Mouse (Mus musculus) gastrocnemius, postnatal 4 days (tissue): ENCODE data around the gene Gadl1. TPM values are rescaled to one million over a fixed set of nuclear protein-coding genes. Genes with fewer than 3 reads are reported as not detected.
"Not testable (repeated sequence)": the region's sequence is repeated elsewhere in the genome, so short reads cannot be mapped to it uniquely, and the experiment has no call there.

Experiments used
- DNase-seq, 2 experiments: peaks; one replicate each; pipeline ENCODE4 v3.0.0; 2021 to 2022; ENCODE audit warnings: low spot score in 2 of 2, mixed read lengths in 2 of 2
- total RNA-seq, 2 experiments: library from RNA; stranded (reverse); gene quantifications; 2 replicates each; pipeline ENCODE4 v1.2.3; 2021

The Gadl1 gene
- total RNA-seq, 2 experiments from 2014 or later, result 18.4 to 22.9 TPM

- DNase-seq, result no peak
These were observed 107.8 kb downstream of the Gadl1 start for GRCm38 (mm10) chr9:116017091-116017490.

DNA sequence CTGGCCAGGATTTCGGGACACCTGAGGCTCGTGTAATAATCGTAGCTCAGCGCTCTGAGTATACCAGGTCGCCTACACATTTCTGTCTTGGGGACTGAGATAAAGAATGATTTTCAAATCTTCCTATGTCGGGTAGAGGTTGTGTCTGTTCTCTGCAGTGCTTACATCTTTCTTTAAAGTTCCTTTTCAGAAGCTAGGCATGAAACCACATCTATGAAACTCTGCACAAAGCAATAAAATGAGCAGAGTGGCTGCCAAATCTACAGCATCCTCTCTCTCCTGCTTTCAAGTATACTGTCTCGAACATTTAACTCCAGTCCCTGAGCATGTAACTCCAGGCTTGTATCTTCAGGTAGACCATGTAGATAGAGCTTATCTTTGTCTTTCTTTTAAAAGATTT is 109.3 kb downstream of the Gadl1 start:
- no peak for DNase-seq

DNA sequence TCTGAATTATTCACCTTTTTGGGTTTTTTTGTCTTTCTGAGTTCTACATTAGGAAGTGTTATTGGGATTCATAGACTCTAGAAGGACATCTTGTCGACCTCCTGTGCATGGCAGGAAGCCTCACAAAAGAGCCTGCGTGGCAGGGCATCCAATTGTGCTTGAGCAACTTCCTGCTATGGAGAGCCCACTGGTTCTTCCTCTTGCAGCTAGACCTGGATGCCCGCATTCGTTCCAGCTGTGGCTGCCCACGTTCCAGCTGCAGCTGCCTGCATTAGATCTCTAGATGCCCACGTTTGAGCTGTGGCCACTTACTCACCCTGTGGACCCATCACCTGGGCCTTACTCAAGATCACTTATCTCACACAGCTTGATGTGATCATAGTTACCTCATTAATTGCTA is 116.1 kb downstream of the Gadl1 start:
- DNase-seq, result no peak

DNA sequence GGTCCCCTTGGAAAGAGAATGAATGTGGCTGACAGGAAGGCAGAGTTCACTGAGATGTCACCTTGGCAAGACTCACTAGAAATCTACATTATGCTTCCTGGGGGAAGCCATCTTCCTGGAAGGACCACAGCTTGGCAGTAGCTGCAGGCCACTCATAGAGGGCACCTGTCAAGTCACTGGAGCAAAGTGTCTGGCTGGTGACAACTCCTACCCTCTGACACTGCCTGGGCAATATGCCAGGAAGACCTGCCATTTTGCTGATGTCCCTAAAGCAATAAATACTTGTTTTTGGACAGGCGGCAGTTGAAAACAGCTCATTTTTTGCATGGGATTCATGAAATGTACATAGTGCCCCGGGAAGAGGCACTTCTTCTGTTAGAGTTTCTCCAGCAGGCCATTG is 119.8 kb downstream of the Gadl1 start:
- DNase-seq, result no peak

DNA sequence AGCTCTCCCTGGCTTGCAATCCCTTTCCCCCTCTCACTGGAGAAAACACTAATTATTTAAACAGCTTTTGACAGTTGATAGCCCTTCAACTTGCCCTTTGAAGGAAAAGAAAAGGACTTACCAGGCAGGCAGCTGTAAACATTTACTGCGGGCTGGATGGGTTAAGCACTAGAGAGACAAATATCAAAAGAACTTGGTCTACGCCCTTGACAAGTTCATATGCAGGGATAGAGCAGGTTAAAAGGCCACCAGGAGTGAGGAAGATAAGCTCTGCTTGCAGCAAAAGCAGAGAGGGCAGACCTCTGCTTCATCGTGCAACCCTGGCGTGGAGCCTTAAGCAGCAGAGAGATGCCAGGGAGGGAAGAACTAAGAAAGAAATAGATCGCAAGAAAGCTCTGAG is 123.5 kb downstream of the Gadl1 start:
- no peak for DNase-seq

DNA sequence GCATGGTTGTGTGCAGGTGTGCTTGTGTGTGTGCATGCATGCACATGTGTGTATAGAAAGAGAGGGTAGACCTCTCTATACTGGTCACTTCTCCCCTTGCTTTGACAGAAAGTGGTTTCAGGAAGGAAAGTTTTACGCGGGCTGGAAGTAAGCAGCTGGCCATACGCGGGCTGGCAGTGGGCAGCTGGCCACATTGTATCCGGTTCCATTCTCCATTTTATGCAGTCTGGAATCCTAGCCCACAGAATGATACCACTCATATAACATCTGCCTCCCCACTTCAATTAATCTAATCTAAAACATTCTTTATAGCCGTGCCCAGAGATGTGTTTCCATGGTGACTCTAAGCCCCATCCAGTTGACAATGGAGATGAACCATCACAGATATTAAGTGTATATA is 129.0 kb downstream of the Gadl1 start:
- no peak for DNase-seq

GRCm38 (mm10) chr9:116039981-116040380 is 130.7 kb downstream of the Gadl1 start:
- DNase-seq, result no peak

DNA sequence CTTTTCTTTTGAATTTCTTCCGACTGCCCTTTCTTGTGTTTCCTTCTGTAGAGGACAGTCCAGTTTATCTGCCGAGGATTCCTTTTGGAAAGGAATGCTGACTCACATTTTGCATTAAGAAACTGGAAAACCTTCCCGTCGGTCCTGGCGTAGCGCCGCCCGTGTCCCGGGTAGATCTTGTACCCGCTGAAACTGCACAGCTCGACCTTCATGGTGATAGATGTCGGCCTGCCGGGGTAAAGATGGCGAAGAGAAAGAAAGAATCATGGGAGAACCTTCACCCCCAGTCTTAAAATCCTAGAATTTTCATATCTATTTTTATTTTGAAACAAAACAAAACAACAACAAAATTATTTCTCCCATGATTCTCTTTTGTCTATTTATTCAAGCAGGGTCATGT is 131.6 kb downstream of the Gadl1 start:
- not testable (repeated sequence) for DNase-seq

- no peak for DNase-seq
These were observed 132.1 kb downstream of the Gadl1 start for GRCm38 (mm10) chr9:116041369-116041768.

DNA sequence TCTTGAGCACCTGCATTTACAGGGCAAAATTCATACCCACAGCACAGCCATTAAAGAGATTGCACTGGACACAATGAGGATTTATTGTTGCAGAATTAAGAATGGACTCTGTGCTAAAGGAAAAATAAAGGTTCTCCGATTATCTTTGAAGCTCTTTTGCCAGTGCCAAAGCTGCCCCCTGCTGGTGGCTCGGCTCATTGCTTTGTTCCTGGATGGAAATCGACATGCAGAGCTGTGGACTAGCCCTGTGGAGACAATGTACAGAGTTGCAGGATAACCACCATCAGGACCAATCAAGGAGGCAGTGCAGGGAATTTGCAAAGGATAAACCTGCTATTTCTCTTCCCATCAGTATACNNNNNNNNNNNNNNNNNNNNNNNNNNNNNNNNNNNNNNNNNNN is 132.5 kb downstream of the Gadl1 start:
- peak; percentile 80 to 82 for DNase-seq

DNA sequence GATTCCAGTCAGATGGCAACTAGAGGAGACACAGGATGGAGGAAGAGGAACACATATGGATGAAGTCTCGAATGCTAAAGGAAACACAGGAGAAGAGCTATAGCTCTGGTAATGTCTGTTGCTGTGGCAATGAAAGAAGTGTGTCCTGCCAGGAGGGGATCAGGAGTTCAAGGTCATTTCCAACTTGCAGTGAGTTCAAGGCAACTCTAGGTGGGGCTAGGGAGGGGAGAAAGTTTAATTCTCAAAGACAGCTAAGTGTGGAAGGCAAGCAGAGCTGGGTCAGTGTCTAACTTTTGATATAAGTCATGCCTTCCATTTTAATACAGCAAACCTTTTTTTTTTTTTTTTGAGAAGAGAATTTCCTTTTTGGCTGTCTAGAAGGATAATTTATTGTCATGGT is 140.7 kb downstream of the Gadl1 start:
- DNase-seq, result no peak

DNA sequence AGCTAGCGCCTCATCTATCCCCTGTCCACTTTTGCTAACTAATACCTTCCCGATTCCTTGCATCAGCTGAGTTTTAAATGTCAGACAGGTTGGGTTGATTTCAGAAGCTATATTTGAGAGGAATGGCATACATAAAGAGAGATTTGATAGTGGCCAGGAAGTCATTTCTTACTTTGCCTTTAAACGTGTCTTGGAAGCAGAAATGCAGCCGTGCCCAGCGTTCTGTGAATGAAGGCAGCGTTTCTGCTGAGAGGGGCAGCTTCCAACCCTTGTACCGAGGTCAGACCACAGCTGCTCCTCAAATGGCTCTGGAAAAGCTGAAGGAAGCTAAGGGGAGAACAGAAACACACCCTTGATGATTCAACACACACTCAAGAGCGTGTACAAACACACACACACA is 144.7 kb downstream of the Gadl1 start:
- no peak for DNase-seq

DNA sequence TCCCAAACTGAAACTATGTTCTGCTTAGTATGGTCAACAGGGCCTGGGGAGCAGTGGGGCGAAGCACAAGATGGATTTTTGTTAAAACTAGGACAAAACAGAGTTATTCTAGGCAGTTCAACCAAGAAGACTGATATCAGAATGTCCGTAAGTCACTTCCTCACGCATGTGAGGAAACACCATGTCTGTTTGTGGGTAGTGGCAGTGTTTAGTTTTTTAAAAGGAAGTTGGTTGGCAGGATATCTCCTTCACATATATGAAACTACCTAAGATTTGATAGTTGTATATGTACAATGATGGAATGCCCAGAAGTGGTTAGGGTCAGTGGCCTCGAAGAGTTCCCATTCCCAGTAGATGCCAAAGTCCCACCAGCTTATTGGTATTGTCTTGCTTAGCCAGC is 149.2 kb downstream of the Gadl1 start:
- no peak for DNase-seq

DNA sequence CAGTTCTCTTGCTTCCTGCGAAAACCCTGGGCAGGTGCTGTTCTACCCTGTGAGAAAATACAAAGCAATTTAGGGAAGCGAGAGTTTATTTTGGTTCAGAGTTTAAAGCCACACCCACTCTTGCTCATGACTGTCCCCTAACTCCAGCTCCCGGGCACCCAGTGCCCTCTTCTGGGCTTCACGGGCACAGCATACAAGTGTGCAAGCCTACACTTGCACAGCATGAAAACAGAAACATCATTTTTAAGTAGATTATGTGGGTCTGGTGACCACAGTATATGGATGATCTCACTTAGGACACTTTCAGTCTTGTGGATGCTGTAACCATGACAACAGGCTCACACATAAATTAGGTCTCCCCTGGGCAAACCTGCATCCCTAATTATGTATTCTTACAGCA is 149.9 kb downstream of the Gadl1 start:
- no peak for DNase-seq

DNA sequence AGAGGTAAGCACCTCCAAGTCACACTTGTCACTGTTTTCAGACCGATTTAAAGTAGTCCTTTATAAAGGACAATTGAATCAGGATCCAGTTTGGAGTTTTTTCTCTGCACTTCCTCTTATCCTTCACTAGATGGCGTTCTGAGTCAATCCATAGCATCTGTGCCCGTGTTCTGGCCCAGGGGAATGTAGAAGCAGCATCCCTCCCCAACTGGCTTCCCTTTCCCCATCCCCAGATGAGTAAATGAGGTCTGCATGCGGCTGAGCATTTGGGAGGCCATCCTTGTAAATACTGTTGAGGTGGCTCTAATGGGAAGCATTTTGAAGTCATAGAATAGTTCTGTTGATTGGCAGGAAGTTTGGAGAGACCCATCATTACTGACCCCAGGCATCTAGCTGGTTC is 151.4 kb downstream of the Gadl1 start:
- no peak for DNase-seq

DNA sequence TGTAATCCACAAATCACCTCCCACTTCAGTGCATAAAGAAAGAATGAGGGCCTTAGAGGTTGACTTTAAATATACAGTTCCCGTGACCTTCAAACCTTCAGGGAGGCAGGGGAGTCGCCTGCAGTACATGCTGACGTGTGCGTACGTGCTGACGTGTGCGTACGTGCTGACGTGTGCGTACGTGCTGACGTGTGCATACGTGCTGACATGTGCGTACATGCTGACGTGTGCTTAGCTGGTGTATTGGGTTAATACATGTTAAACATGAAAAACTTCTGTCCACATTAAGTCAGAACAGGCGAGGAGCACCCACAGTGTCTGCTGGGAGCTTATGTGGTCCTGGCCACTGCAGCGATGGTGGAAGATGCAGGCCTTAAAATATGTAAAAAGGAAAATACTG is 155.5 kb downstream of the Gadl1 start:
- no peak for DNase-seq

DNA sequence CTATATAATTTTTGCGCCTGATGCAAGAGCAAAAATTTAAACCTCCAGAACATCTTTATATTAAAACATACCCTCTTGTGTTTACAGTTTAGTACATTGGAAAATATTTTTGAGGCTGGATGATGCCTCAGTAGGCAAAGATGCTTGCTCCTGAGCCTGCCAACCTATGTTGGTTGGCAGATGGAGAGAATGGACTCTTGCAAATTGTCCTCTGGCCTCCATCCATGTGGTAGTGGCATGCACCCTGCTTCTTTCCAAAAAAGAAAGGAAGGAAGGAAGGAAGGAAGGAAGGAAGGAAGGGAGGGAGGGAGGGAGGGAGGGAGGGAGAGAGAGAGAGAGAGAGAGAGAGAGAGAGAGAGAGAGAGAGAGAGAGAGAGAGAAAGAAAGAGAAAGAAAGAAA is 162.3 kb downstream of the Gadl1 start:
- DNase-seq, result not testable (repeated sequence)

GRCm38 (mm10) chr9:116076163-116076562 is 166.9 kb downstream of the Gadl1 start:
- DNase-seq, result no peak

DNA sequence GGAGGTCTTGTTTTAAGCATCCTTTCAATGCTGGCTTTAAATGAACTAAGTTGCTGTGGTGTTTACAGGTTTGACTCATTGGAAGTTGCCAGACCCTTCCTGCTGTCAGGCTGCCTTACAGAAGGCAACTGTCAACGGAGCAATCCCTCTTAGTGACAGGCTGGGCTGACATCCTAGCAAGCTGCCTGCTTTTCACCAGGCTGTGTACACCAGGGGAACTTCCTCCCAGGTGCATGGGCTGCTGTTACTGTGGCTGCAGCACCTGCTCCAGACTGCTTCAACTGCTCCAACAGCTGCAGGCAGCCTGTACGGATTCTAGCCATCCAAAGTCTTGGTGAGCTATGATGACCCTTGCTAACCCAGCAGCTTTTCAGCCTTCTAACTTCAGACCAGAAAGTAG is 167.7 kb downstream of the Gadl1 start:
- DNase-seq, result no peak

DNA sequence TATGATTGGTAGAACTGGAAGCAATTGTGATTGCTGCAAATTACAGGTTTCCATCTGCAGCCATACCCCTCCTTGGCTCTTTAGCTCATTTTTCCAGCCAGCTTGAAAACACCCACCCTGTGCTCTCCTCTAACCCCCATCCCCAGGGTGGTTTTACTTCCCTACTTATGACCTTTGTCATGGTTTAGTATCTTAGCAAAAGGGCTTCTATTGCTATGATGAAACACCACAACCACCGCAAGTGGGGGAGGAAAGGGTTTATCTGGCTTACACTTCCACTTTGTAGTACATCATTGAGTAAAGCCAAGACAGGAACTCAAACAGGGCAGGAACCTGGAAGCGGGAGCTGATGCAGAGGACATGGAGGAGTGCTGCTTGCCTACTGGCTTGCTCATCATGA is 168.2 kb downstream of the Gadl1 start:
- DNase-seq, result no peak

GRCm38 (mm10) chr9:116081781-116082180 is 172.5 kb downstream of the Gadl1 start:
- no peak for DNase-seq

- DNase-seq, result no peak
These were observed 174.0 kb downstream of the Gadl1 start for GRCm38 (mm10) chr9:116083300-116083699.

DNA sequence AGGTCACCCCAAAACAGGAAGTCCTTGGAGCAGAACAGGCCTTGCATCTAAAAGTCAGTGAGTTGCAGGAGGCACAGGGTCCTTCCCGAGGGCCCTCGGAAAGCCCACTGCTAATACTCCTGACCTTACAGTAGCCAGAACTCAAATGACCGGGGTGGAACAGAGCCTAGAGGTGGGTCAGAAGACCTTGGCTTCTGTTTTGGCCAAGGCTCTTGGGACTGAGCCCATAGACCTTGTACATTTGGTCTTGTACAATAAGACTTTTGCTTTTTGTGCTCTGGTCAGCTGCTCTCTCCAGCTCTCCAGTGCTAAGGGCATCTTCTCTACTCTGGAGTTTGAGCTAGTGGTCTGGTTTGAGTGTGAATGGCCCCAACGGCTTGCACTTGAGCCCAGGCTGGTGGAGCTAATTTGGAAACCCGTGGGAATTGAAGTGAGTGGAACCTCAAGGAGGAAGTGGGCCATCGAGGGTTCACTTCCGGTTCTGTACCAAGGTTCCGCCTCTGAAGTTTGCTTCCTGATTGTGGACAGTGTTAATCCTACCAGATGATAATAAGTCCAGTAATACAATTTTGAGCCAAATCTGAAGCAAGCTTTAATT is 174.6 kb downstream of the Gadl1 start:
- no peak for DNase-seq
